Mouse (Mus musculus) testis, adult 2 months (tissue): ENCODE measurements around the gene Tmem243.

ENCODE experiments used
- CTCF ChIP-seq: fragments of 200-500 bp; IDR thresholded peaks from 2 replicates; pipeline ENCODE4 v1.5.1; 2012; ENCODE audit warnings: low read depth, mild to moderate bottlenecking, inconsistent platforms, low read length, moderate library complexity; ENCODE audit not compliant: control insufficient read depth, insufficient read depth, insufficient replicate concordance
- POLR2A ChIP-seq: fragments of 200-500 bp; IDR thresholded peaks from 2 replicates; pipeline ENCODE4 v1.6.1; 2012; ENCODE audit warnings: low read depth, mild to moderate bottlenecking, inconsistent platforms, low read length, moderate library complexity; ENCODE audit not compliant: control insufficient read depth

- TF ChIP-seq CTCF = no peak
- TF ChIP-seq POLR2A = no peak
Observed at GRCm38 (mm10) chr5:9128566-9128965, 28.1 kb downstream of the Tmem243 start.
